Mouse (Mus musculus): ENCODE data around the gene Pef1. TPM values are rescaled to one million over a fixed set of nuclear protein-coding genes. Genes with fewer than 3 reads are reported as not detected.

Gene Pef1
- total and polyA plus RNA-seq, 3 experiments = 80.3 to 181 (median 82.6) TPM

DNA sequence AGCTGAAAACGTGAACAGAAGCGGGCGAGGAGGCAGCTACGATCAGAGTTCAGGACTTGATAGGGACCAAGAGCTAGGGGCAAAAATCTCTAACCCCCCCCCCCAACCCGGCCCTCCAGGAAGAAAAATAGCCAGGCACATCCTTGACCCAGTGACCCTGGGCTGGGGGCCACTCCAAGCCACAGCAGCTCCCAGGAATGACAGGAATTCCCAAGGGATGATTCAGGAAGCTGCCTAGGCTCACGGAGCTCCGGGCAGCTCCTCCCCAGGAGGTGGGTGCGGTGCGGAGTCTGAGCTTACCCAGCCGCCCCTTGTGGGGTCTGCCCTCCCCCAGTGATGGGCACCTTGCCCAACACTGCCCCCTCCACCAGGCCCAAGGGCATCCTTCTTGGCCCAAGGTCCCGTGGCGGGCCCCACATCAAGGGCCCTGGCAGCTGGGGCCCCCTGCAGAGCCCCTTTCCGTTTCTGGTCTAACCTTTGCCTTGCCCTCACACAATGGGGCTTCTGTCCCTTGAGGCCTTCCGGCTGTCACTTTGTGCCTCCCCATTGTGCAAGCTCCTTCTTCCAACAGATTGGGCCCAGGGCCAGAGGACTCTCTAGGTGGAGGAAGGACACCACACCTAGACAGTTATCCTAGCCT, 72.8 kb downstream of the Pef1 start, which contains the start of gene Tinagl1:
Tinagl1 (minus strand) TSS at position 51 of the 640 bp plus-strand sequence.
- DNase-seq = peak; percentile 78

GRCm38 (mm10) chr4:130176156-130176720, 73.9 kb downstream of the Pef1 start:
- no peak for DNase-seq

- DNase-seq = peak; percentile 89
Observed at GRCm38 (mm10) chr4:130177087-130177486, 74.7 kb downstream of the Pef1 start.

- no peak for DNase-seq
Observed at GRCm38 (mm10) chr4:130177536-130177935, 75.2 kb downstream of the Pef1 start.

Other genes with a start within 250 kb of the Pef1 start
- gene Spocd1, start 173.3 kb upstream of the Pef1 start, total RNA-seq (2021) = 1 to 10 TPM in 1 of 2 experiments, under 1 TPM in 1; 0.92 to 1.1 TPM
- gene Spocd1, start 173.3 kb upstream of the Pef1 start, polyA plus RNA-seq (2012; rRNA removed) = 3.2 and 3.7 TPM in 2 replicates
- gene Adgrb2, start 117.7 kb upstream of the Pef1 start, total RNA-seq (2021) = 10 to 100 TPM; 18.7 to 24.9 TPM
- 87.5 and 105 TPM in 2 replicates for gene Adgrb2, start 117.7 kb upstream of the Pef1 start, polyA plus RNA-seq (2012; rRNA removed)
- 10 to 100 TPM in 1 of 2 experiments, 1 to 10 TPM in 1; 9.2 to 15.8 TPM for gene Col16a1, start 54.7 kb upstream of the Pef1 start, total RNA-seq (2021)
- gene Col16a1, start 54.7 kb upstream of the Pef1 start, polyA plus RNA-seq (2012; rRNA removed) = 15.7 and 23.4 TPM in 2 replicates
- gene Hcrtr1, start 36.8 kb downstream of the Pef1 start, total RNA-seq (2021) = under 1 TPM; 0.69 to 0.86 TPM
- gene Hcrtr1, start 36.8 kb downstream of the Pef1 start, polyA plus RNA-seq (2012; rRNA removed) = 7.6 and 10.5 TPM in 2 replicates
- gene Tinagl1, start 72.6 kb downstream of the Pef1 start, total RNA-seq (2021) = 100 to 1,000 TPM; 115 to 136 TPM
- gene Tinagl1, start 72.6 kb downstream of the Pef1 start, polyA plus RNA-seq (2012; rRNA removed) = 311 and 341 TPM in 2 replicates
- not detected for gene Gm853, start 119.8 kb downstream of the Pef1 start, total RNA-seq (2021)
- gene Gm853, start 119.8 kb downstream of the Pef1 start, polyA plus RNA-seq (2012; rRNA removed) = not detected in 2 replicates
- 1 to 10 TPM in 1 of 2 experiments, under 1 TPM in 1; 0.93 to 1.0 TPM for gene Serinc2, start 176.6 kb downstream of the Pef1 start, total RNA-seq (2021)
- gene Serinc2, start 176.6 kb downstream of the Pef1 start, polyA plus RNA-seq (2012; rRNA removed) = 6.2 and 7.1 TPM in 2 replicates
- gene Fabp3, start 206.0 kb downstream of the Pef1 start, total RNA-seq (2021) = 100 to 1,000 TPM in 1 of 2 experiments, 10 to 100 TPM in 1; 51.1 to 150 TPM
- 19.0 and 24.8 TPM in 2 replicates for gene Fabp3, start 206.0 kb downstream of the Pef1 start, polyA plus RNA-seq (2012; rRNA removed)
- not detected for gene Gm10570, start 206.1 kb downstream of the Pef1 start, total RNA-seq (2021)
- 0.34 and 0.64 TPM in 2 replicates for gene Gm10570, start 206.1 kb downstream of the Pef1 start, polyA plus RNA-seq (2012; rRNA removed)